Mouse (Mus musculus): Measurements from ENCODE around the gene Cstad. TPM values are rescaled to one million over a fixed set of nuclear protein-coding genes. Genes with fewer than 3 reads are reported as not detected.

Cstad gene
- polyA plus RNA-seq, 1 experiment from 2014 or later = 0.57 TPM

- no peaks in the 10 kb centered on the region for H3K36me3 ChIP-seq
- no peak overlapping the region for H3K4me3 ChIP-seq
- WGBS = 92% methylated on average over 9 of the region's 9 CpGs
- no peak overlapping the region for H3K9ac ChIP-seq
- H3K4me1 ChIP-seq = no peaks in the 10 kb centered on the region
- ATAC-seq (ENCODE audit: low FRiP score, low read depth) = no peak
- no peaks in the 10 kb centered on the region for H3K27me3 ChIP-seq (replicated peaks)
- H3K4me2 ChIP-seq (replicated peaks) = no peak overlapping the region
- no peak overlapping the region for H3K27ac ChIP-seq
- H3K9me3 ChIP-seq = 0 out of 2 replicates have a peak, but pooled peaks cover 7% of the 10 kb centered on the region
Observed at GRCm38 (mm10) chr2:30577010-30577409, 17.8 kb upstream of the Cstad start.

- H3K9ac ChIP-seq = no peak overlapping the region
- H3K36me3 ChIP-seq = no peaks in the 10 kb centered on the region
- 52% methylated on average over 2 of the region's 2 CpGs for WGBS
- no peak overlapping the region for H3K4me3 ChIP-seq
- no peak for ATAC-seq (ENCODE audit: low FRiP score, low read depth)
- 0 out of 2 replicates have a peak, but pooled peaks cover 12% of the 10 kb centered on the region for H3K9me3 ChIP-seq
- H3K27me3 ChIP-seq (replicated peaks) = no peaks in the 10 kb centered on the region
- H3K27ac ChIP-seq = no peak overlapping the region
- H3K4me2 ChIP-seq (replicated peaks) = no peak overlapping the region
- H3K4me1 ChIP-seq = no peaks in the 10 kb centered on the region
Observed at GRCm38 (mm10) chr2:30578006-30578405, 16.8 kb upstream of the Cstad start.

- H3K4me2 ChIP-seq (replicated peaks) = no peak overlapping the region
- no peaks in the 10 kb centered on the region for H3K36me3 ChIP-seq
- H3K27me3 ChIP-seq (replicated peaks) = no peaks in the 10 kb centered on the region
- WGBS = 36% methylated on average over 8 of the region's 8 CpGs
- H3K9me3 ChIP-seq = 0 out of 2 replicates have a peak, but pooled peaks cover 5% of the 10 kb centered on the region
- peaks cover 3% of the 10 kb centered on the region; the same call in 1 of the 2 replicates for H3K4me1 ChIP-seq
- H3K27ac ChIP-seq = no peak overlapping the region
- no peak overlapping the region for H3K9ac ChIP-seq
- no peak overlapping the region for H3K4me3 ChIP-seq
- no peak for ATAC-seq (ENCODE audit: low FRiP score, low read depth)
Observed at GRCm38 (mm10) chr2:30587161-30587560, 7.7 kb upstream of the Cstad start.

GRCm38 (mm10) chr2:30587671-30588070, 7.2 kb upstream of the Cstad start:
- no peak overlapping the region for H3K4me2 ChIP-seq (replicated peaks)
- no peaks in the 10 kb centered on the region for H3K27me3 ChIP-seq (replicated peaks)
- no peak overlapping the region for H3K27ac ChIP-seq
- 0 out of 2 replicates have a peak, but pooled peaks cover 1% of the 10 kb centered on the region for H3K9me3 ChIP-seq
- H3K4me3 ChIP-seq = no peak overlapping the region
- ATAC-seq (ENCODE audit: low FRiP score, low read depth) = no peak
- WGBS = 54% methylated on average over 2 of the region's 2 CpGs
- no peaks in the 10 kb centered on the region for H3K36me3 ChIP-seq
- H3K4me1 ChIP-seq = peaks cover 3% of the 10 kb centered on the region; the same call in 1 of the 2 replicates
- H3K9ac ChIP-seq = no peak overlapping the region

- H3K4me1 ChIP-seq = peaks cover 11% of the 10 kb centered on the region
- ATAC-seq (ENCODE audit: low FRiP score, low read depth) = no peak
- H3K4me3 ChIP-seq = no peak overlapping the region
- H3K27ac ChIP-seq = no peak overlapping the region
- no peak overlapping the region for H3K4me2 ChIP-seq (replicated peaks)
- H3K27me3 ChIP-seq (replicated peaks) = no peaks in the 10 kb centered on the region
- no peaks in the 10 kb centered on the region for H3K9me3 ChIP-seq
- 83% methylated on average over 4 of the region's 4 CpGs for WGBS
- no peak overlapping the region for H3K9ac ChIP-seq
- H3K36me3 ChIP-seq = no peaks in the 10 kb centered on the region
Observed at GRCm38 (mm10) chr2:30588985-30589511, 5.8 kb upstream of the Cstad start.

- Histone ChIP-seq H3K4me1 (peaks cover 18% of the 10 kb centered on the region), H3K4me3 (no peak overlapping the region), H3K27ac (no peak overlapping the region), H3K27me3 (replicated peaks) (no peaks in the 10 kb centered on the region), H3K4me2 (replicated peaks) (no peak overlapping the region), H3K9me3 (no peaks in the 10 kb centered on the region), H3K9ac (no peak overlapping the region), H3K36me3 (no peaks in the 10 kb centered on the region)
- ATAC-seq (ENCODE audit: low FRiP score, low read depth) = no peak
- 85% methylated on average over 4 of the region's 4 CpGs for WGBS
Observed at GRCm38 (mm10) chr2:30589781-30590180, 5.1 kb upstream of the Cstad start.

GRCm38 (mm10) chr2:30590909-30591308, 3.9 kb upstream of the Cstad start:
- 5% methylated on average over 3 of the region's 3 CpGs for WGBS
- peaks cover 26% of the 10 kb centered on the region for H3K4me1 ChIP-seq
- H3K4me3 ChIP-seq = no peak overlapping the region
- H3K27ac ChIP-seq = no peak overlapping the region
- H3K36me3 ChIP-seq = no peaks in the 10 kb centered on the region
- no peaks in the 10 kb centered on the region for H3K9me3 ChIP-seq
- no peaks in the 10 kb centered on the region for H3K27me3 ChIP-seq (replicated peaks)
- H3K4me2 ChIP-seq (replicated peaks) = peak overlapping the region; percentile 57
- no peak overlapping the region for H3K9ac ChIP-seq
- peak; percentile 36; the same call in 1 of the 2 replicates for ATAC-seq (ENCODE audit: low FRiP score, low read depth)

- H3K36me3 ChIP-seq = no peaks in the 10 kb centered on the region
- no peak for ATAC-seq (ENCODE audit: low FRiP score, low read depth)
- no peak overlapping the region for H3K4me2 ChIP-seq (replicated peaks)
- H3K27ac ChIP-seq = no peak overlapping the region
- 0 out of 2 replicates have a peak overlapping the region, but pooled peaks have one; percentile 23 for H3K9ac ChIP-seq
- WGBS = 80% methylated on average over 6 of the region's 6 CpGs
- peaks cover 26% of the 10 kb centered on the region for H3K4me1 ChIP-seq
- no peaks in the 10 kb centered on the region for H3K9me3 ChIP-seq
- H3K4me3 ChIP-seq = no peak overlapping the region
- no peaks in the 10 kb centered on the region for H3K27me3 ChIP-seq (replicated peaks)
Observed at GRCm38 (mm10) chr2:30592391-30592790, 2.4 kb upstream of the Cstad start.

- no peaks in the 10 kb centered on the region for H3K9me3 ChIP-seq
- no peak overlapping the region for H3K27ac ChIP-seq
- 92% methylated on average over 6 of the region's 6 CpGs for WGBS
- ATAC-seq (ENCODE audit: low FRiP score, low read depth) = no peak
- no peak overlapping the region for H3K4me3 ChIP-seq
- H3K4me2 ChIP-seq (replicated peaks) = no peak overlapping the region
- peaks cover 26% of the 10 kb centered on the region for H3K4me1 ChIP-seq
- H3K36me3 ChIP-seq = no peaks in the 10 kb centered on the region
- no peaks in the 10 kb centered on the region for H3K27me3 ChIP-seq (replicated peaks)
- H3K9ac ChIP-seq = no peak overlapping the region
Observed at GRCm38 (mm10) chr2:30592951-30593350, 1.9 kb upstream of the Cstad start.

GRCm38 (mm10) chr2:30593636-30594310, 1.1 kb upstream of the Cstad start:
- ATAC-seq (ENCODE audit: low FRiP score, low read depth) = no peak
- Histone ChIP-seq H3K27ac (peak overlapping the region; percentile 93), H3K4me1 (peaks cover 26% of the 10 kb centered on the region), H3K9me3 (no peaks in the 10 kb centered on the region), H3K9ac (no peak overlapping the region), H3K36me3 (no peaks in the 10 kb centered on the region), H3K4me3 (no peak overlapping the region), H3K27me3 (replicated peaks) (no peaks in the 10 kb centered on the region), H3K4me2 (replicated peaks) (peak overlapping the region; percentile 63; the same call in 1 of the 2 replicates)
- WGBS = 75% methylated on average over 13 of the region's 13 CpGs

GRCm38 (mm10) chr2:30595796-30596195, 956 bp downstream of the Cstad start:
- 87% methylated on average over 4 of the region's 4 CpGs for WGBS
- Histone ChIP-seq H3K27me3 (replicated peaks) (no peaks in the 10 kb centered on the region), H3K4me1 (peaks cover 33% of the 10 kb centered on the region), H3K36me3 (no peaks in the 10 kb centered on the region), H3K4me3 (no peak overlapping the region), H3K9me3 (no peaks in the 10 kb centered on the region), H3K27ac (peak overlapping the region; percentile 93; the same call in 1 of the 2 replicates), H3K9ac (no peak overlapping the region), H3K4me2 (replicated peaks) (peak overlapping the region; percentile 63)
- no peak for ATAC-seq (ENCODE audit: low FRiP score, low read depth)

- Histone ChIP-seq H3K9me3 (no peaks in the 10 kb centered on the region), H3K27ac (no peak overlapping the region), H3K36me3 (no peaks in the 10 kb centered on the region), H3K4me1 (peaks cover 41% of the 10 kb centered on the region), H3K4me2 (replicated peaks) (no peak overlapping the region), H3K4me3 (no peak overlapping the region), H3K27me3 (replicated peaks) (no peaks in the 10 kb centered on the region), H3K9ac (no peak overlapping the region)
- no peak for ATAC-seq (ENCODE audit: low FRiP score, low read depth)
- WGBS = 58% methylated on average over 3 of the region's 3 CpGs
Observed at GRCm38 (mm10) chr2:30599621-30600020, 4.8 kb downstream of the Cstad start.
